Mouse (Mus musculus) splenic B cell, adult 2 months (primary cell): ENCODE results near the gene Rab11fip3.

Source experiments
- DNase-seq: peaks from one replicate; pipeline ENCODE4 v3.0.0-alpha.2; 2011; ENCODE audit warnings: low read depth, low spot score
- H3K27me3 ChIP-seq: 2 replicates; pipeline ENCODE4 v1.6.1; 2012; ENCODE audit warnings: mild to moderate bottlenecking, low read length, moderate library complexity, mixed read lengths; ENCODE audit not compliant: control insufficient read depth, poor library complexity, insufficient read depth, severe bottlenecking
- H3K36me3 ChIP-seq: 2 replicates; pipeline ENCODE4 v1.6.1; 2012; ENCODE audit warnings: mild to moderate bottlenecking, low read length, moderate library complexity, mixed read lengths; ENCODE audit not compliant: control insufficient read depth, poor library complexity, insufficient read depth, severe bottlenecking

The Rab11fip3 gene

GRCm38 (mm10) chr17:25970448-25970847 lies 98.9 kb downstream of the Rab11fip3 start:
- DNase-seq, result peak; percentile 21
- Histone ChIP-seq H3K36me3 (no peaks in the 10 kb centered on the region), H3K27me3 (no peaks in the 10 kb centered on the region)

DNA sequence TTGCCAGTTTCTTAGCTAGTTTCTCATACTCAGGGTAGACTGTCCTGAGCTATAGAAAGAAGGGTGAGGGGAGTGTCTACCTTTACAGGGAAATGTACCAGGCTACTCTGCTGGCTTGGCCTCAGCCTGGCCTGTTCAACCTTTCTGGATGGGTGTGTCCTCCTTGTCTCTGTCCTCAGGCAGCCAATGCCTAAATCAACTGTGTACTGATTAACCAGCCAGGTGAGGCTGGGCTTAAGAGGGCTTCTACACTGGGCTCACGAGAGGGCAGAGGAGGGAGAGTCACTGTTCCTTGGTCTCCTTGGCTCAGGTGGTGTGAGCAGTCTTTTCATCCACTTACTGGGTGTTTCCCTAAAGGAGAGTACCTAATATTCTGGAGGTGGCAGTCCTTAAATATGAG lies 101.2 kb downstream of the Rab11fip3 start:
- H3K27me3 ChIP-seq, result no peaks in the 10 kb centered on the region
- no peak for DNase-seq
- no peaks in the 10 kb centered on the region; the same call in 1 of the 2 replicates for H3K36me3 ChIP-seq

DNA sequence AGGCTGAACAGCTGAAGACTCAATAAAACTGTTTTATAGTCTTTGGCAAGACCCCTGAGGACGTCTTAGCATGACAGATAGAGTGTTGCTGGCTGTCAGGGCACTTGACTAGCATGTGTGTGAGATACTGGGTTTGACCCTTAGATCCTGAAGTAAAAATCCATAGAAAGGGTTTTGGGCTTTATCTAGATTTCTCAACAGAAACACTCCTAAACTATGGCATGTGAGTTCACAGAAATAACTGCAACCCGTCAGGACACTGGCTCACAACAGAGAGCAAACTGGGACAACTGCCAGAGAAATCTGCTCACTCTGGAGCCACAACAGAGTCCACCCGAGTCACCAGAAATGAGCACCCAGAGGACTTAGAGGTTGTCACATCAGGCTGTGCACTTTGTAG lies 101.7 kb downstream of the Rab11fip3 start:
- H3K36me3 ChIP-seq, result no peaks in the 10 kb centered on the region; the same call in 1 of the 2 replicates
- no peak for DNase-seq
- no peaks in the 10 kb centered on the region for H3K27me3 ChIP-seq

DNA sequence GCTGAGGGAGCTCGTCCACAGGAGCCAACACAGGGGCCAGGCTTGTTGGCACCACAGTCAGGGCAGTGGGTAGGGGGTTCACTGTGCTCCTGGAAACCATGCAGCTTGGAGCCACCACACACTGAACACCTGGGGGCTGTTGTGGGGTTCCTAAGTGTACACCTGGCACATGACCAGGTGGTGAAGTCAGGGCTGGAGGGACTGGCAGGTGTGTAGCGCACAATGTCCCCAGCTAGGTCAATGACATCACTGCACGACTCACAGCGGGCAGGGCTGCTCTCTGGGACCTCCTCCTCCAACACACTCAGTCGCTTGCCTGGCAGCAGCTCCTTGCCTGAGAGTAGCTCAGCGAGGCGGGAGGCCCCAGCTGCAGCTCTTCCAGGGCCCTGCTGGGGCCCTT lies 105.1 kb downstream of the Rab11fip3 start:
- DNase-seq, result no peak
- Histone ChIP-seq H3K36me3 (no peaks in the 10 kb centered on the region; the same call in 1 of the 2 replicates), H3K27me3 (no peaks in the 10 kb centered on the region)

GRCm38 (mm10) chr17:25962413-25962905 lies 106.9 kb downstream of the Rab11fip3 start:
- no peaks in the 10 kb centered on the region; the same call in 1 of the 2 replicates for H3K36me3 ChIP-seq
- H3K27me3 ChIP-seq, result no peaks in the 10 kb centered on the region
- DNase-seq, result no peak

DNA sequence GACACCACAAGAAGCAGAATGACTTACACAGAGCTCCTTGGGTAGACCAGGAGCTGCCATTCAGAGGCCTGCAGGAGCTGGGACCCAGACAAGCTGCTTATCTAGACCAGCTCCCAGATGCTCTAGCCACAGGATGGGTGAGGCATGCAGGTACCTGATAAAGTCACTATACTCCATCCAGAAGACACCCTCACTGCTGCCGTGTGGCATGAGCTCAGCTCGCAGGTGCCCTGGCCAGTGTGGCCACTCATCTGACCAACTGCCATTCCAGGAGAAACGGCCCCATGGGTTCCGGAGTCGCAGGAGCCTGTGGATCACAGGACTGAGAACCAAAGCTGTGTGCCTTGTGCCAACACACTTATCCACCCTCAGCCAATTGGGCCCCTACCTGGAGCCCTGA lies 107.8 kb downstream of the Rab11fip3 start:
- H3K36me3 ChIP-seq, result peaks cover 3% of the 10 kb centered on the region
- no peaks in the 10 kb centered on the region for H3K27me3 ChIP-seq
- DNase-seq, result no peak

DNA sequence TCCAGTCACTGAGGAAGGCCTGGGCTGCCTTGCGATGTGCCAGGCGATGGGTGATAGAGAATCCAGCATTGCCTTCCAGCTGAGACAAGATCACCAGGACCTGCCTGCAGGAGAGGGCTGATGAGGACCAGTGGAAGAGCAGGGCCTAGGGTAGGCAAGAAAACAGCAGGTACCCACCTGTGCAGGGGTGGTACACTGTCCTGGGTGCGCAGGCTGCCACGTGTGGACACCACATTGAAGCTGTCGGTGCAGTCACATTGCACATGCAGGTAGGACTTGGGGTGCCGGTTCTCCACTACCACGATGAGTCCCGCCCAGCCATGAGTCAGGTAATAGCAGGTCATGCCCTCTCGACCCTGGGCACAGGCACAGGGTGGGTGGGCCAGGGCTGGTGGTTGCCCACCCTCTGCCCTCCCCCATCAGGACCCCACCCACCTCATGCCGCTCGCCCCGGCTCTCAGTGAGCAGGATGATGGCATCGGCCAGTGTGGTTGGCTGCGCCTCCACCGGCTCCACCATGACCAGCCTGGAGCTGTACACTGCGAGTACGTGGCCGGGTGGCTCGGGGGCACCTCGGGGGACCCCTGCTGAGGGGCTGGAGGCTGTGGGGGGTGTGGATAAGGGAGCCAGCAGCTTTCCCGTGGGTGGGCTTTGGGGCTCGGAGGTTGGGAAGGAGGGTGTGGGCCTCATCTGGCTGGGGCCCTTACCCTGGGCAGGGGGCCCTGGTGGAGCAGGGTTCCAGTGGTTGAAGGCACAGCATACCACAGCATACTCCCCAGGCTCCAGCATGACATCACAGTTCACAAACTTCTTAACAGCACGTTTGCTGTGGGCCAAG lies 109.5 kb downstream of the Rab11fip3 start:
- Histone ChIP-seq H3K36me3 (peaks cover 3% of the 10 kb centered on the region), H3K27me3 (no peaks in the 10 kb centered on the region)
- no peak for DNase-seq

GRCm38 (mm10) chr17:25958771-25959494 lies 110.4 kb downstream of the Rab11fip3 start:
- Histone ChIP-seq H3K36me3 (peaks cover 3% of the 10 kb centered on the region), H3K27me3 (no peaks in the 10 kb centered on the region)
- no peak for DNase-seq

DNA sequence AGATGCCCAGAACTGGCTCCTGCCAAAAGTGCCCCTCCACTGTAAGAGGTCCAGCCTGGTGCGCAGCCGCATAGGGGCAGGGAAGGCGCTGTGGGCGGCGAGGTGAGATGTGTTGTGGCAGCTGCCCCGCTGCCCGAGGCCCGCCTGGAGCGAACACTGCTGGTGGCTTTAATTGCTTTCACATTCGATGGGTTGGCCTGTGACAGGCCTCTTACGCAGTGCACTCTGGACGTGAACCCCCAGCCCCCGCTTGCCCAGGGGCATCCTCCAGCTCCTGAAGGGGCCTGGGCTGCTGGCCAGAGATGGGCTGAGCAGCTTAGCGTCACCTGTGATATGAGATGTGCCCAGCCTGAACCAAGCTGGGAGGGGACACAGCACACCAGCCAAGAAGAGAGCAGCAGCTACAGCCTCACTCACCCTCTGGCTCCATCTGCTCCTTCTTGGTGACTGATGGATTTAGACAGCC lies 111.7 kb downstream of the Rab11fip3 start:
- Histone ChIP-seq H3K36me3 (peaks cover 3% of the 10 kb centered on the region), H3K27me3 (no peaks in the 10 kb centered on the region)
- no peak for DNase-seq

GRCm38 (mm10) chr17:25956631-25957030 lies 112.7 kb downstream of the Rab11fip3 start:
- Histone ChIP-seq H3K27me3 (no peaks in the 10 kb centered on the region), H3K36me3 (peaks cover 3% of the 10 kb centered on the region; the same call in 1 of the 2 replicates)
- no peak for DNase-seq

DNA sequence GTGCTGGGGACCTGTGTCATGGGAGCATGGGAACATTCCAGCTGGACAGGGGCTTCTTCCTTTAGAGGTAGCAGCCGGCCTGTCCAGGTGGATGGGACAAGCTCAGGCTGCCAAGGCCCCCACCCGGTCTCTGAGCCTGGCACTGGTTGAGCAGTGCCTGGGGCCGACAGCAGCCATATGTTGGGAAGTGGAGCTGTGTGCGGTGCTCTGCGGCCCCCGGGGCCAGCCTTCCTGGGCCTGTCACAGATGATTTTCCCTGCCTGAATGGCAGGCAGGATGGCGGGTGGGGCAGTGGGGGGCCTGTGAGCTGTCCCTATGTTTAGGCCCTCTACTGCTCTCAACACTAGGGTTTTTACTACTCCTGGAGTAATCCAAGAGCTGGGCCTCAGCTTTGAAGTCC lies 113.2 kb downstream of the Rab11fip3 start:
- no peak for DNase-seq
- H3K36me3 ChIP-seq, result peaks cover 3% of the 10 kb centered on the region; the same call in 1 of the 2 replicates
- H3K27me3 ChIP-seq, result no peaks in the 10 kb centered on the region

- Histone ChIP-seq H3K27me3 (no peaks in the 10 kb centered on the region), H3K36me3 (peaks cover 3% of the 10 kb centered on the region; the same call in 1 of the 2 replicates)
- DNase-seq, result no peak
Measured at GRCm38 (mm10) chr17:25955736-25956135, 113.6 kb downstream of the Rab11fip3 start.

GRCm38 (mm10) chr17:25954671-25955070 lies 114.7 kb downstream of the Rab11fip3 start:
- no peak for DNase-seq
- Histone ChIP-seq H3K36me3 (peaks cover 3% of the 10 kb centered on the region; the same call in 1 of the 2 replicates), H3K27me3 (no peaks in the 10 kb centered on the region)

DNA sequence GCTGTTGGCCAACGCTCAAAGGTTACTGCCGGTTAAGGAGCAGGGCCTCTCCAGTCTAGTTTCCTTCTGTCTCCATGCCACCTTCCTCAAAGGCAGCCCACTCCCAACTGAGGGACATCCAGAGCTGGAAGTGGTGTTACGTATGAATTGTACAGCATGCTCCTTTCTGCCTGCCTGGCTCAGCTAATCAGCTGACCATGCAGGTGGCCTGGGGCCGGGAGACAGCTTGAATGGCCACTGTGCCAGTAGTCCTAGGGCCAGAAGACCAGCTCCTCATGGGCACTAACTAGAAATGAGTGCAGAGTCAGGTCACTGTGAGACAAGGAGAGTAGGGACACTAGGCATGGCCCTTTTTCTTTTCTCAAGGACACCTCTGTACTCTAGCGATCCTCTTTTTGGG lies 116.2 kb downstream of the Rab11fip3 start:
- Histone ChIP-seq H3K27me3 (no peaks in the 10 kb centered on the region), H3K36me3 (peaks cover 3% of the 10 kb centered on the region; the same call in 1 of the 2 replicates)
- DNase-seq, result no peak
